Mouse (Mus musculus) stomach, postnatal 0 days (tissue): ENCODE measurements around the gene 2810408A11Rik. TPM values are rescaled to one million over a fixed set of nuclear protein-coding genes. Genes with fewer than 3 reads are reported as not detected.

Experiments
- ATAC-seq: fragments of 200-750 bp; cut with Nextera tagmentation; 2 replicates; pipeline ENCODE4 v1.8.0; 2017; ENCODE audit not compliant: low FRiP score, low TSS enrichment
- DNase-seq: peaks from one replicate; pipeline ENCODE4 v3.0.0-alpha.2; 2016; ENCODE audit warnings: low spot score
- H3K27ac ChIP-seq: fragments of 300-500 bp; sonication (generic); replicated peaks from 2 replicates; pipeline ENCODE4 v1.5.1; 2014; ENCODE audit warnings: mild to moderate bottlenecking, control low read depth
- H3K27me3 ChIP-seq: fragments of 300-500 bp; sonication (generic); 2 replicates; pipeline ENCODE4 v1.6.1; 2014; ENCODE audit warnings: low read length; ENCODE audit not compliant: control insufficient read depth, insufficient read depth
- H3K36me3 ChIP-seq: fragments of 300-500 bp; sonication (generic); 2 replicates; pipeline ENCODE4 v1.6.1; 2014; ENCODE audit warnings: low read length, mixed read lengths; ENCODE audit not compliant: control insufficient read depth, insufficient read depth
- H3K4me1 ChIP-seq: fragments of 300-500 bp; sonication (generic); replicated peaks from 2 replicates; pipeline ENCODE4 v1.6.1; 2014; ENCODE audit warnings: antibody characterized with exemption; ENCODE audit not compliant: control insufficient read depth, insufficient read depth
- H3K4me2 ChIP-seq: fragments of 300-500 bp; sonication (generic); replicated peaks from 2 replicates; pipeline ENCODE4 v1.6.1; 2014; ENCODE audit warnings: low read depth, mild to moderate bottlenecking, control low read depth, moderate library complexity
- H3K4me3 ChIP-seq: fragments of 300-500 bp; sonication (generic); 2 replicates; pipeline ENCODE4 v1.5.1; 2014; ENCODE audit warnings: low read depth, low read length, control low read depth
- H3K9ac ChIP-seq: fragments of 300-500 bp; sonication (generic); 2 replicates; pipeline ENCODE4 v1.6.1; 2014; ENCODE audit warnings: mild to moderate bottlenecking, low read length, control low read depth, mixed read lengths
- H3K9me3 ChIP-seq: fragments of 300-500 bp; sonication (generic); 2 replicates; pipeline ENCODE4 v1.6.1; 2016; ENCODE audit warnings: low read length; ENCODE audit not compliant: control insufficient read depth
- CTCF ChIP-seq: IDR thresholded peaks from 2 replicates; pipeline ENCODE4 v1.5.1; 2016; ENCODE audit warnings: antibody characterized with exemption, low read depth, mild to moderate bottlenecking, moderate library complexity
- EP300 ChIP-seq: optimal IDR thresholded peaks from 2 replicates; pipeline ENCODE3; 2016; ENCODE audit warnings: antibody characterized with exemption
- WGBS: fragments of 180-500 bp; shearing (Covaris S2); extraction: QIAGEN DNeasy Blood & Tissue Kit; methylation state at CpG from one replicate; pipeline ENCODE4 v1.1.7; 2014; 5-methylcytosine and 5-hydroxymethylcytosine counted together
- polyA plus RNA-seq: library from polyadenylated mRNA; unstranded; fragments of >200 nt; fragmentation: Nextera tagmentation; extraction: Ambion mirVana; gene quantifications from 2 replicates; pipeline ENCODE4 v1.2.1, GENCODE M21; 2015

2810408A11Rik gene
- polyA plus RNA-seq, 1 experiment from 2014 or later: 5.9 TPM

DNA sequence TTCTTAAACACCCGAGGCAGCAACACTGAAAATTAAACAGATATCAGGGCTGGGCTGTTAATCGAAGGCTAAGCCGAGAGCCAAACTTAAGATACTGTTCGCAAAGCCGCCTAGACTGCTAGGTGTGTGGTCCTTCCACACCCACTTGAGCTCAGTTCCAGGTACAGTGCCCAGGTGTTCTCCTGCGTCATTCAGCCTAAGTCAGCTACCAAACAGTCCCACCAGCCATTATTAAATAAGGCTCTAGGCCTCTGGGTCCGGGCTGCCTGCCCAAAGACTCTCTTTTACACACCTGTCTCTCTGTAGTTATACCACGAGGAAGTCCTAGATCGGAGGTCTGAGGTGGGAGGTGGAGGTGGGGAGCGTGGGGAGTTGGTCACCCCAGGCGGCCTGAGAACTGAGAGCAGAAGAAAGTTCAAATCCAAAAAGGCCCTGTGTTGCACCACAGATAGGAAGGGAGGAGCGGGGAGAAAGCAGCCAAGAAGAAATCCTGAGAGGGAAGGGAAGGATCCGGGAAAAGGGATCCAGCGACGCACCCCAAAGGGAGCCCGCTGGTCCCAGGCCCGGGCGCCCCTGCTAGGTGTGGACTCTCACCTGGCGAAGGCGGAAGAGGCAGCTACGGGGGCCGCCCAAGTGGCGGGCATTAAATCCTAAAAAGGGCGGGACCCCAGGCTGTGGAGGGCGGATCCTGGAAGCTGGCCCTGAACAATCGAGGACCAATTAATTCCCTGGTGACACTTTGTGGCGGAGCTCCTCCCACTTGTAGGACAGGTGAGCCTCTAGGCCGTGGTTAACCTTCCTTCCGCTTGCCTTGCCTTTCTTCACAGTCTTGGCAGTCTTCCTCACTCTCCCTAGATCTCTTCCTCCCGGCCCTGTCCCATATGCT, 42.4 kb downstream of the 2810408A11Rik start, which contains the start of gene Tnk1:
TSS of gene Tnk1 (minus strand) at position 618 of the 886 bp plus-strand sequence.
- H3K4me3 ChIP-seq: peak within 1 kb of the TSS; percentile 38
- peak; percentile 93 for DNase-seq
- peak within 1 kb of the TSS; percentile 87 for H3K27ac ChIP-seq
- H3K9ac ChIP-seq: peak within 1 kb of the TSS; percentile 52
- H3K27me3 ChIP-seq: no peaks in the 10 kb centered on the region
- ATAC-seq: peak; percentile 89
- H3K4me2 ChIP-seq: peak within 1 kb of the TSS; percentile 51
- no peaks in the 10 kb centered on the region for H3K9me3 ChIP-seq
- no peaks in the 10 kb centered on the region for H3K4me1 ChIP-seq
- TF ChIP-seq CTCF: no peak
- TF ChIP-seq EP300: no peak
- no peaks in the 10 kb centered on the region for H3K36me3 ChIP-seq
- 17% methylated on average over 30 of the region's 30 CpGs for WGBS

DNA sequence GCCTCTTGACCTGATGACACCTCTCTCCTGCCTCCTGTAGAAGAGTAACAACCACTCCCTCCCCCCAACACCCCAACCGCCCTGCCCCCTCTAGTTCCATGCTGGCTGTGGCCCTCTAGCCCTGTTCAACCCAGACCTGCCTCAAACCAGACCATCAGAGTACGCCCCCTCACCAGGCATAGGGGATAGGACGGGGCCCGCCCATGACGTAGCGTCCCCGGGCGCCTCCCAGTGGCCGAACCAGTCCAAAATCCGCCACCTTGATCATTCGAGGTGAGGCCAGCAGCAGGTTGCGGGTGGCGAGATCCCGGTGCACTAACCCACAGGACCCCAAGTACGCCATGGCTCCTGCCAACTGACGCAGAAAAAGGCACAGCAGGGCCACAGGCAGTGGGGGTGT, 45.4 kb downstream of the 2810408A11Rik start:
- Histone ChIP-seq H3K36me3 (peaks cover 11% of the 10 kb centered on the region), H3K27me3 (no peaks in the 10 kb centered on the region), H3K27ac (no peak overlapping the region), H3K4me2 (no peak overlapping the region), H3K4me1 (no peaks in the 10 kb centered on the region), H3K4me3 (no peak overlapping the region), H3K9me3 (no peaks in the 10 kb centered on the region), H3K9ac (no peak overlapping the region)
- ATAC-seq (no peak), DNase-seq (no peak)
- peak; percentile 64 for TF ChIP-seq CTCF
- no peak for TF ChIP-seq EP300
- WGBS: 36% methylated on average over 16 of the region's 16 CpGs

GRCm38 (mm10) chr11:69854680-69855079, 46.1 kb downstream of the 2810408A11Rik start:
- H3K27ac ChIP-seq: no peak overlapping the region
- WGBS: 78% methylated on average over 10 of the region's 10 CpGs
- no peak overlapping the region for H3K4me3 ChIP-seq

GRCm38 (mm10) chr11:69853994-69854393, 46.8 kb downstream of the 2810408A11Rik start:
- H3K36me3 ChIP-seq: peaks cover 21% of the 10 kb centered on the region
- no peaks in the 10 kb centered on the region for H3K27me3 ChIP-seq
- WGBS: 48% methylated on average over 7 of the region's 7 CpGs
- no peak overlapping the region for H3K27ac ChIP-seq
- ATAC-seq: no peak
- no peak overlapping the region for H3K9ac ChIP-seq
- H3K4me1 ChIP-seq: no peaks in the 10 kb centered on the region
- DNase-seq: no peak
- no peak overlapping the region for H3K4me2 ChIP-seq
- H3K9me3 ChIP-seq: no peaks in the 10 kb centered on the region
- TF ChIP-seq CTCF (no peak), EP300 (no peak)
- H3K4me3 ChIP-seq: no peak overlapping the region

More at GRCm38 (mm10) chr11:69854680-69855079, 46.1 kb downstream of the 2810408A11Rik start:
- DNase-seq: no peak
- no peaks in the 10 kb centered on the region for H3K27me3 ChIP-seq
- no peak overlapping the region for H3K4me2 ChIP-seq
- no peaks in the 10 kb centered on the region for H3K4me1 ChIP-seq
- H3K9me3 ChIP-seq: no peaks in the 10 kb centered on the region
- no peak for ATAC-seq
- H3K36me3 ChIP-seq: peaks cover 17% of the 10 kb centered on the region
- no peak overlapping the region for H3K9ac ChIP-seq
- TF ChIP-seq EP300 (no peak), CTCF (no peak)

DNA sequence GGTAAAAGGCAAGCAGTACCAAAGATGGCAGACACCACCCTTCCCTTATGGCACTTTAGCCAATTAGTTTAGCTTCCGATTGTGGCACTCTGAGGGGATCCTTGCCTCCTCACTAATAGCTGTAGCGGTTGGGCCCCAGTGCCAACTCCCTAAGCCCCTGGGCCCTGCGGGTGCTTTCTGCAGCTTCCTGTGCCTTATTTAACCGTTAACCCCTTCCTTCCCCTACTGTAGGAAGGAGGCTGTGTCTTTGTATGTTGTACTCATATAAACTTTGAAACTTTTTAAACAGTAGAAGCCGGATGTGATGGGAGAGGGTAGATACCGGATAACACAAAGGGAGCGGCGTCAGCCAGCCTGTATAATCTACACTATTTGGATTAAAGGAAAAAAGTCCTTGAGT, 50.0 kb downstream of the 2810408A11Rik start:
- WGBS: 66% methylated on average over 8 of the region's 8 CpGs
- no peak for TF ChIP-seq CTCF
- no peak for TF ChIP-seq EP300
- H3K27me3 ChIP-seq: no peaks in the 10 kb centered on the region
- no peak overlapping the region for H3K27ac ChIP-seq
- H3K9me3 ChIP-seq: no peaks in the 10 kb centered on the region
- peaks cover 25% of the 10 kb centered on the region for H3K36me3 ChIP-seq
- ATAC-seq: no peak
- no peak overlapping the region for H3K9ac ChIP-seq
- no peak overlapping the region for H3K4me3 ChIP-seq
- no peak overlapping the region for H3K4me2 ChIP-seq
- H3K4me1 ChIP-seq: no peaks in the 10 kb centered on the region; the same call in 1 of the 2 replicates
- DNase-seq: no peak

GRCm38 (mm10) chr11:69849884-69850283, 50.9 kb downstream of the 2810408A11Rik start:
- peaks cover 25% of the 10 kb centered on the region for H3K36me3 ChIP-seq
- H3K4me1 ChIP-seq: no peaks in the 10 kb centered on the region; the same call in none of the 2 replicates
- no peak overlapping the region for H3K27ac ChIP-seq
- no peak for TF ChIP-seq CTCF
- no peaks in the 10 kb centered on the region for H3K9me3 ChIP-seq
- H3K27me3 ChIP-seq: no peaks in the 10 kb centered on the region
- DNase-seq: no peak
- ATAC-seq: no peak
- H3K4me2 ChIP-seq: no peak overlapping the region
- H3K9ac ChIP-seq: no peak overlapping the region
- WGBS: 89% methylated on average over 15 of the region's 15 CpGs
- no peak overlapping the region for H3K4me3 ChIP-seq
